Mouse (Mus musculus): ENCODE measurements around the gene Pdcd5.
A peak's percentile ranks its signal among the peaks of the same experiment; 100 is the strongest.

The Pdcd5 gene

GRCm38 (mm10) chr7:35647101-35647698 is at the start of gene Pdcd5:
Gene Pdcd5 (minus strand): TSS chr7:35647521.
- DNase-seq: peak; percentile 98 to 99

- no peak for DNase-seq
Measured at GRCm38 (mm10) chr7:35692641-35693040, 45.3 kb upstream of the Pdcd5 start.

- no peak for DNase-seq
Measured at GRCm38 (mm10) chr7:35692117-35692516, 44.8 kb upstream of the Pdcd5 start.

GRCm38 (mm10) chr7:35688781-35689349 is 41.5 kb upstream of the Pdcd5 start:
- no peak for DNase-seq

GRCm38 (mm10) chr7:35688276-35688675 is 41.0 kb upstream of the Pdcd5 start:
- DNase-seq: no peak

GRCm38 (mm10) chr7:35687229-35687628 is 39.9 kb upstream of the Pdcd5 start:
- DNase-seq: no peak

- DNase-seq: peak; percentile 65 to 66
Measured at GRCm38 (mm10) chr7:35686756-35687155, 39.4 kb upstream of the Pdcd5 start.

GRCm38 (mm10) chr7:35686216-35686615 is 38.9 kb upstream of the Pdcd5 start:
- no peak for DNase-seq

- DNase-seq: no peak
Measured at GRCm38 (mm10) chr7:35683409-35684122, 36.2 kb upstream of the Pdcd5 start.

- no peak for DNase-seq
Measured at GRCm38 (mm10) chr7:35681559-35681958, 34.2 kb upstream of the Pdcd5 start.

GRCm38 (mm10) chr7:35678976-35679375 is 31.7 kb upstream of the Pdcd5 start:
- DNase-seq: no peak

- no peak for DNase-seq
Measured at GRCm38 (mm10) chr7:35668066-35669041, 21.0 kb upstream of the Pdcd5 start.

- DNase-seq: no peak
Measured at GRCm38 (mm10) chr7:35663790-35664376, 16.6 kb upstream of the Pdcd5 start.

GRCm38 (mm10) chr7:35659173-35659572 is 11.9 kb upstream of the Pdcd5 start:
- peak in 1 of 2 experiments; percentile 12 for DNase-seq

GRCm38 (mm10) chr7:35657829-35658228 is 10.5 kb upstream of the Pdcd5 start:
- DNase-seq: no peak

GRCm38 (mm10) chr7:35651583-35652270 is 4.4 kb upstream of the Pdcd5 start:
- DNase-seq: no peak

GRCm38 (mm10) chr7:35650716-35651410 is 3.5 kb upstream of the Pdcd5 start:
- DNase-seq: peak in 1 of 2 experiments; percentile 7

GRCm38 (mm10) chr7:35649071-35649470 is 1.8 kb upstream of the Pdcd5 start:
- DNase-seq: peak in 1 of 2 experiments; percentile 16

- no peak for DNase-seq
Measured at GRCm38 (mm10) chr7:35648239-35649069, 1.1 kb upstream of the Pdcd5 start.

All from cerebellum, postnatal 36 days (tissue).